ENCODE assay signal across 20 mouse cellular contexts in the genomic region with DNA sequence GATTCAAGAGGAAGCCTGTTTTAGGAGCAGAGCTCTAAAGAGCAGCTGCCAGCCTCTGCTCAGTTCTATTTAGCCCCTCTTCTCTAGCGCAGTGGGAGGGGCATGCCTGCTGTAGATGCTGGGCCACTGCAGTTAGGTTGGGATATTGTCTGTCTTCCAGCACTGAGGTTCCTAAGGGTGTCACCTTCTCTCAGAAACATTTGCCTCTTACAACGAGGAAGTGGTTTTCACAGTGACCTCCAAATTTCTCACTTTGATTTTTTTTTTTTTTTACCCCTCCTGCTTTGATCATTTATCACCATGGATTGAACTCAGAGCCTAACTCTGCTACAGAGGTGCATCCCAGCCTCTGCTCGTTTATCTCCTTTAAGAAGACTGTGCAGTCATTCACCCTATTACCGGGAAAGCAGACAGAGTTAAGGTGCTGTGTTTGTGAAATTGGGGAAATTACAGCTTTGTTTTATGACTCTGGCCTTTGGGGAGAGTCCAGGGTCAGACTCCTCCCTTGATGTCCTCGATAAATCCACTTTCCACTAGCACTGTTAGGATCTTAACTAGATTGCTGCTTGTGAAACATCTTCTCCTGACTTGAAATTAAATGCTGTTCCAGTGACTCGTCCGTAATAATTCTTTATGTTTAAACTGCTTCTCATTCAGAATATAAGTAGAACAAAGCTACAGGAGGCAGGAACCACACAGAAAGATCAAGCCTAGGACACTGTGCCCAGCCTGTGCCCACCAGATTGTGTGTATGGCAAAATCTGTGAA.
A peak's percentile ranks its signal among the peaks of the same experiment; 100 is the strongest.
DNase-seq lines count a peak whose midpoint lies in the region; ATAC-seq lines count a peak whose summit lies in the region.
"Had no signal": no experiment of that assay in that cellular context is flagged by ENCODE, and none has a peak within 500 bp of the region (broad histone marks: within the 10 kb centered on the region; RNA-seq: fewer than 3 reads in every experiment).

No protein-coding gene starts in this region.

- ATAC-seq in midbrain, embryonic 16.5 days: no peak
- ATAC-seq: forebrain, postnatal 0 days; liver, postnatal 0 days had no signal

- H3K9ac ChIP-seq in midbrain, embryonic 16.5 days (ENCODE audit: low read depth, low read length): no peak overlapping the region
- H3K9ac ChIP-seq: embryonic facial prominence, embryonic 13.5 days; forebrain, postnatal 0 days; heart, embryonic 12.5 days; hindbrain, embryonic 12.5 days; limb, embryonic 15.5 days; liver, postnatal 0 days had no signal

- no peaks in the 10 kb centered on the region for H3K27me3 ChIP-seq in heart, embryonic 10.5 days (ENCODE audit: insufficient read depth, poor library complexity, severe bottlenecking)
- no peaks in the 10 kb centered on the region for H3K27me3 ChIP-seq in midbrain, embryonic 16.5 days (ENCODE audit: control insufficient read depth, insufficient read depth, low read depth, low read length)
- H3K27me3 ChIP-seq: embryonic facial prominence, embryonic 13.5 days; heart, embryonic 12.5 days; hindbrain, embryonic 12.5 days; limb, embryonic 15.5 days had no signal

- no peak overlapping the region for H3K4me2 ChIP-seq in midbrain, embryonic 16.5 days (ENCODE audit: low read length)
- H3K4me2 ChIP-seq: embryonic facial prominence, embryonic 13.5 days; heart, embryonic 12.5 days; hindbrain, embryonic 12.5 days; limb, embryonic 15.5 days had no signal

- no peak overlapping the region for H3K4me3 ChIP-seq in heart, embryonic 10.5 days
- H3K4me3 ChIP-seq in midbrain, embryonic 16.5 days (ENCODE audit: low read depth, low read length): no peak overlapping the region
- H3K4me3 ChIP-seq: embryonic facial prominence, embryonic 13.5 days; heart, embryonic 12.5 days; hindbrain, embryonic 12.5 days; limb, embryonic 15.5 days had no signal

- H3K27ac ChIP-seq in heart, embryonic 10.5 days: 0 out of 2 replicates have a peak overlapping the region, but pooled peaks have one; percentile 6
- no peak overlapping the region for H3K27ac ChIP-seq in midbrain, embryonic 16.5 days (ENCODE audit: low read length)
- H3K27ac ChIP-seq: embryonic facial prominence, embryonic 13.5 days; hindbrain, embryonic 12.5 days; limb, embryonic 15.5 days had no signal

- no peaks in the 10 kb centered on the region for H3K36me3 ChIP-seq in heart, embryonic 10.5 days
- H3K36me3 ChIP-seq in midbrain, embryonic 16.5 days (ENCODE audit: control insufficient read depth, insufficient read depth, low read length): no peaks in the 10 kb centered on the region
- H3K36me3 ChIP-seq: embryonic facial prominence, embryonic 13.5 days; heart, embryonic 12.5 days; hindbrain, embryonic 12.5 days; limb, embryonic 15.5 days had no signal

- no peaks in the 10 kb centered on the region for H3K9me3 ChIP-seq in heart, embryonic 10.5 days
- H3K9me3 ChIP-seq in midbrain, embryonic 16.5 days (replicated peaks; ENCODE audit: control insufficient read depth, low read length, poor library complexity, severe bottlenecking): no peaks in the 10 kb centered on the region
- H3K9me3 ChIP-seq: embryonic facial prominence, embryonic 13.5 days; heart, embryonic 12.5 days; hindbrain, embryonic 12.5 days; limb, embryonic 15.5 days had no signal

- DNase-seq in heart, embryonic 10.5 days (ENCODE audit: low spot score): no peak
- no peak for DNase-seq in heart, adult 18-20 months
- DNase-seq in CD4-positive helper T cell, adult 2 months (ENCODE audit: low read depth, low spot score): peak; percentile 49
- peak; percentile 26 for DNase-seq in T-cell, adult 2 months (ENCODE audit: low spot score)
- peak; percentile 52 for DNase-seq in naive thymus-derived CD4-positive, alpha-beta T cell, adult 2 months (ENCODE audit: low read depth)
- no peak for DNase-seq in spleen, postnatal 4 days (ENCODE audit: low spot score in 2 of 2)
- no peak for DNase-seq in left cerebral cortex, adult 8-10 months (ENCODE audit: low spot score in 2 of 2)
- DNase-seq: B cell, adult 2 months; cerebellum, adult 11 months; cerebellum, postnatal 10 days; forebrain, postnatal 0 days; heart, postnatal 14 days; liver, postnatal 0 days; lung, postnatal 14 days; right cerebral cortex, postnatal 4 days had no signal

- peaks cover 73% of the 10 kb centered on the region for H3K4me1 ChIP-seq in heart, embryonic 10.5 days
- H3K4me1 ChIP-seq in midbrain, embryonic 16.5 days (ENCODE audit: control insufficient read depth, insufficient read depth, low read length): peaks cover 5% of the 10 kb centered on the region; the same call in 1 of the 2 replicates

- 67% methylated on average over 7 of the region's 7 CpGs for WGBS in heart, embryonic 10.5 days
- 82% methylated on average over 7 of the region's 7 CpGs for WGBS in midbrain, embryonic 16.5 days

Comparison
In these comparisons a context has a peak if more than half of its experiments do, and no peak if none do; other contexts are left out.
1. DNase-seq: peak in CD4-positive helper T cell, adult 2 months (single experiment), T-cell, adult 2 months (single experiment) and naive thymus-derived CD4-positive, alpha-beta T cell, adult 2 months (single experiment); none in heart, embryonic 10.5 days (single experiment), heart, adult 18-20 months (0 of 2), spleen, postnatal 4 days (0 of 2) and left cerebral cortex, adult 8-10 months (0 of 2).